Mouse (Mus musculus): ENCODE data around the gene Slc30a10. TPM values are rescaled to one million over a fixed set of nuclear protein-coding genes. Genes with fewer than 3 reads are reported as not detected.
A peak's percentile ranks its signal among the peaks of the same experiment; 100 is the strongest.

Slc30a10 gene
- polyA plus RNA-seq (2014; fragmentation: Nextera tagmentation; extraction: Ambion mirVana) = 2.5 and 2.6 TPM in 2 replicates

- H3K4me2 ChIP-seq (ENCODE audit: low read depth, low read length, severe bottlenecking) = peak within 1 kb of the TSS; percentile 99
- peak within 1 kb of the TSS; percentile 63 for H3K9ac ChIP-seq (ENCODE audit: low read length)
- no peaks in the 10 kb centered on the region for H3K9me3 ChIP-seq (ENCODE audit: control insufficient read depth, low read length)
- peaks cover 18% of the 10 kb centered on the region for H3K27me3 ChIP-seq (ENCODE audit: control insufficient read depth, insufficient read depth, low read length)
- H3K36me3 ChIP-seq (ENCODE audit: control insufficient read depth, insufficient read depth, low read length) = no peaks in the 10 kb centered on the region
- 4% methylated on average over 18 of the region's 18 CpGs for WGBS
- H3K4me3 ChIP-seq (ENCODE audit: low read depth, low read length) = peak within 1 kb of the TSS; percentile 56
- 0 out of 2 replicates have a peak, but pooled peaks cover 5% of the 10 kb centered on the region for H3K4me1 ChIP-seq (replicated peaks; ENCODE audit: control insufficient read depth, insufficient read depth, low read length)
- H3K27ac ChIP-seq (ENCODE audit: low read depth, low read length) = no peak within 1 kb of the TSS
- DNase-seq (ENCODE audit: low spot score) = peak; percentile 79
- peak; percentile 83 for ATAC-seq (replicated peaks; ENCODE audit: low FRiP score)
These were observed at the start of gene Slc30a10 for GRCm38 (mm10) chr1:185454575-185454954. Gene Slc30a10 (plus strand): TSS chr1:185454848.

GRCm38 (mm10) chr1:185405921-185406320 lies 48.7 kb upstream of the Slc30a10 start:
- Histone ChIP-seq H3K36me3 (ENCODE audit: control insufficient read depth, insufficient read depth, low read length) (peaks cover 8% of the 10 kb centered on the region), H3K9me3 (ENCODE audit: control insufficient read depth, low read length) (no peaks in the 10 kb centered on the region), H3K4me2 (ENCODE audit: low read depth, low read length, severe bottlenecking) (no peak overlapping the region), H3K27me3 (ENCODE audit: control insufficient read depth, insufficient read depth, low read length) (no peaks in the 10 kb centered on the region), H3K4me3 (ENCODE audit: low read depth, low read length) (no peak overlapping the region), H3K4me1 (replicated peaks; ENCODE audit: control insufficient read depth, insufficient read depth, low read length) (no peaks in the 10 kb centered on the region), H3K9ac (ENCODE audit: low read length) (no peak overlapping the region), H3K27ac (ENCODE audit: low read depth, low read length) (no peak overlapping the region)
- DNase-seq (ENCODE audit: low spot score) = no peak
- ATAC-seq (replicated peaks; ENCODE audit: low FRiP score) = no peak
- 96% methylated on average over 10 of the region's 10 CpGs for WGBS

GRCm38 (mm10) chr1:185409831-185410230 lies 44.8 kb upstream of the Slc30a10 start:
- no peak for ATAC-seq (replicated peaks; ENCODE audit: low FRiP score)
- no peaks in the 10 kb centered on the region for H3K4me1 ChIP-seq (replicated peaks; ENCODE audit: control insufficient read depth, insufficient read depth, low read length)
- DNase-seq (ENCODE audit: low spot score) = no peak
- no peak overlapping the region for H3K4me3 ChIP-seq (ENCODE audit: low read depth, low read length)
- H3K9me3 ChIP-seq (ENCODE audit: control insufficient read depth, low read length) = no peaks in the 10 kb centered on the region
- H3K9ac ChIP-seq (ENCODE audit: low read length) = no peak overlapping the region
- no peaks in the 10 kb centered on the region for H3K27me3 ChIP-seq (ENCODE audit: control insufficient read depth, insufficient read depth, low read length)
- no peak overlapping the region for H3K27ac ChIP-seq (ENCODE audit: low read depth, low read length)
- H3K36me3 ChIP-seq (ENCODE audit: control insufficient read depth, insufficient read depth, low read length) = peaks cover 5% of the 10 kb centered on the region; the same call in 1 of the 2 replicates
- no peak overlapping the region for H3K4me2 ChIP-seq (ENCODE audit: low read depth, low read length, severe bottlenecking)
- WGBS = 81% methylated on average over 3 of the region's 3 CpGs

GRCm38 (mm10) chr1:185418011-185418410 lies 36.6 kb upstream of the Slc30a10 start:
- peaks cover 3% of the 10 kb centered on the region; the same call in 1 of the 2 replicates for H3K36me3 ChIP-seq (ENCODE audit: control insufficient read depth, insufficient read depth, low read length)
- no peaks in the 10 kb centered on the region for H3K4me1 ChIP-seq (replicated peaks; ENCODE audit: control insufficient read depth, insufficient read depth, low read length)
- no peak for DNase-seq (ENCODE audit: low spot score)
- no peak for ATAC-seq (replicated peaks; ENCODE audit: low FRiP score)
- H3K4me2 ChIP-seq (ENCODE audit: low read depth, low read length, severe bottlenecking) = no peak overlapping the region
- 93% methylated on average over 9 of the region's 9 CpGs for WGBS
- H3K9me3 ChIP-seq (ENCODE audit: control insufficient read depth, low read length) = no peaks in the 10 kb centered on the region
- H3K27ac ChIP-seq (ENCODE audit: low read depth, low read length) = no peak overlapping the region
- H3K4me3 ChIP-seq (ENCODE audit: low read depth, low read length) = no peak overlapping the region
- no peaks in the 10 kb centered on the region for H3K27me3 ChIP-seq (ENCODE audit: control insufficient read depth, insufficient read depth, low read length)
- no peak overlapping the region for H3K9ac ChIP-seq (ENCODE audit: low read length)

- Histone ChIP-seq H3K9me3 (ENCODE audit: control insufficient read depth, low read length) (no peaks in the 10 kb centered on the region), H3K27ac (ENCODE audit: low read depth, low read length) (no peak overlapping the region), H3K36me3 (ENCODE audit: control insufficient read depth, insufficient read depth, low read length) (peaks cover 3% of the 10 kb centered on the region; the same call in 1 of the 2 replicates), H3K4me2 (ENCODE audit: low read depth, low read length, severe bottlenecking) (no peak overlapping the region), H3K9ac (ENCODE audit: low read length) (no peak overlapping the region), H3K27me3 (ENCODE audit: control insufficient read depth, insufficient read depth, low read length) (no peaks in the 10 kb centered on the region), H3K4me1 (replicated peaks; ENCODE audit: control insufficient read depth, insufficient read depth, low read length) (no peaks in the 10 kb centered on the region), H3K4me3 (ENCODE audit: low read depth, low read length) (no peak overlapping the region)
- ATAC-seq (replicated peaks; ENCODE audit: low FRiP score) (no peak), DNase-seq (ENCODE audit: low spot score) (no peak)
- 93% methylated on average over 5 of the region's 5 CpGs for WGBS
These were observed 34.8 kb upstream of the Slc30a10 start for GRCm38 (mm10) chr1:185419805-185420204.

GRCm38 (mm10) chr1:185420776-185421175 lies 33.9 kb upstream of the Slc30a10 start:
- no peak overlapping the region for H3K9ac ChIP-seq (ENCODE audit: low read length)

GRCm38 (mm10) chr1:185426583-185426982 lies 28.1 kb upstream of the Slc30a10 start:
- Histone ChIP-seq H3K4me2 (ENCODE audit: low read depth, low read length, severe bottlenecking) (no peak overlapping the region), H3K27ac (ENCODE audit: low read depth, low read length) (no peak overlapping the region), H3K9ac (ENCODE audit: low read length) (no peak overlapping the region), H3K27me3 (ENCODE audit: control insufficient read depth, insufficient read depth, low read length) (no peaks in the 10 kb centered on the region), H3K36me3 (ENCODE audit: control insufficient read depth, insufficient read depth, low read length) (peaks cover 6% of the 10 kb centered on the region; the same call in 1 of the 2 replicates), H3K4me3 (ENCODE audit: low read depth, low read length) (no peak overlapping the region), H3K4me1 (replicated peaks; ENCODE audit: control insufficient read depth, insufficient read depth, low read length) (no peaks in the 10 kb centered on the region), H3K9me3 (ENCODE audit: control insufficient read depth, low read length) (no peaks in the 10 kb centered on the region)
- WGBS = 94% methylated on average over 5 of the region's 5 CpGs
- ATAC-seq (replicated peaks; ENCODE audit: low FRiP score) = no peak
- no peak for DNase-seq (ENCODE audit: low spot score)

More at GRCm38 (mm10) chr1:185420776-185421175, 33.9 kb upstream of the Slc30a10 start:
- H3K4me2 ChIP-seq (ENCODE audit: low read depth, low read length, severe bottlenecking) = no peak overlapping the region
- no peaks in the 10 kb centered on the region for H3K4me1 ChIP-seq (replicated peaks; ENCODE audit: control insufficient read depth, insufficient read depth, low read length)
- H3K36me3 ChIP-seq (ENCODE audit: control insufficient read depth, insufficient read depth, low read length) = peaks cover 3% of the 10 kb centered on the region; the same call in 1 of the 2 replicates
- H3K9me3 ChIP-seq (ENCODE audit: control insufficient read depth, low read length) = no peaks in the 10 kb centered on the region
- no peak overlapping the region for H3K27ac ChIP-seq (ENCODE audit: low read depth, low read length)
- H3K4me3 ChIP-seq (ENCODE audit: low read depth, low read length) = no peak overlapping the region
- ATAC-seq (replicated peaks; ENCODE audit: low FRiP score) = no peak
- WGBS = 96% methylated on average over 6 of the region's 6 CpGs
- no peak for DNase-seq (ENCODE audit: low spot score)
- H3K27me3 ChIP-seq (ENCODE audit: control insufficient read depth, insufficient read depth, low read length) = no peaks in the 10 kb centered on the region

- DNase-seq (ENCODE audit: low spot score) = no peak
- Histone ChIP-seq H3K27ac (ENCODE audit: low read depth, low read length) (no peak overlapping the region), H3K4me1 (replicated peaks; ENCODE audit: control insufficient read depth, insufficient read depth, low read length) (no peaks in the 10 kb centered on the region), H3K9me3 (ENCODE audit: control insufficient read depth, low read length) (no peaks in the 10 kb centered on the region), H3K4me2 (ENCODE audit: low read depth, low read length, severe bottlenecking) (no peak overlapping the region), H3K4me3 (ENCODE audit: low read depth, low read length) (no peak overlapping the region), H3K9ac (ENCODE audit: low read length) (no peak overlapping the region), H3K27me3 (ENCODE audit: control insufficient read depth, insufficient read depth, low read length) (no peaks in the 10 kb centered on the region), H3K36me3 (ENCODE audit: control insufficient read depth, insufficient read depth, low read length) (peaks cover 6% of the 10 kb centered on the region; the same call in 1 of the 2 replicates)
- WGBS = 98% methylated on average over 5 of the region's 5 CpGs
- ATAC-seq (replicated peaks; ENCODE audit: low FRiP score) = no peak
These were observed 24.2 kb upstream of the Slc30a10 start for GRCm38 (mm10) chr1:185430488-185430887.

Data from forebrain, embryonic 11.5 days (tissue).